Mouse (Mus musculus): ENCODE results near the gene Fgf3. TPM values are rescaled to one million over a fixed set of nuclear protein-coding genes. Genes with fewer than 3 reads are reported as not detected.
A peak's percentile ranks its signal among the peaks of the same experiment; 100 is the strongest.

The Fgf3 gene
- polyA plus RNA-seq, 1 experiment = 2.4 TPM

DNA sequence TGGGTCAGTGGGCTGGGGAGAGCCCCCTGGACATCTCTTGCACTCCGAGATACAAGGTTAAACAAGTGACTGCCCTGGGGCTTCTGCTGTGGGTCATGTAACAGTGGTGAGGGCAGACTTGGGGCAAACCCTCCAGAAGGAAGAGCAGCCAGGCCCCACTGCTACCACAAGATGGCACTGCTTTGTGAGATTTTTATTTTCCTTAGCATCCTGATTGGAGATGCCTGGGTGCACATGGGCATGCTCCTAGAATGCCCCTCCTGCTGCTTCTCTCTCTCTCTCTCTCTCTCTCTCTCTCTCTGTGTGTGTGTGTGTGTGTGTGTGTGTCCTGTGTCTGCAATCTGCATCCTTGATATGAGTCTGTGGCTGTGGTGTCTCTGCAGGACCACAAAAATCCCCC lies 39.4 kb upstream of the Fgf3 start:
- H3K4me1 ChIP-seq (ENCODE audit: control insufficient read depth, insufficient read depth, low read length) = no peaks in the 10 kb centered on the region
- H3K4me3 ChIP-seq (replicated peaks; ENCODE audit: control insufficient read depth, low read depth, low read length) = no peak overlapping the region
- no peak for TF ChIP-seq POLR2A (IDR thresholded peaks at IDR 0.05; ENCODE audit: borderline replicate concordance, control insufficient read depth, low read depth, low read length)
- TF ChIP-seq CTCF (IDR thresholded peaks at IDR 0.05; ENCODE audit: control insufficient read depth, insufficient read depth, low read length) = 0 out of 2 replicates have a peak, but pooled peaks have one; percentile 14
- H3K27ac ChIP-seq (ENCODE audit: control insufficient read depth, insufficient read depth, low read depth, low read length, poor library complexity) = no peak overlapping the region
- WGBS = 36% methylated on average over 1 of the region's 1 CpGs

DNA sequence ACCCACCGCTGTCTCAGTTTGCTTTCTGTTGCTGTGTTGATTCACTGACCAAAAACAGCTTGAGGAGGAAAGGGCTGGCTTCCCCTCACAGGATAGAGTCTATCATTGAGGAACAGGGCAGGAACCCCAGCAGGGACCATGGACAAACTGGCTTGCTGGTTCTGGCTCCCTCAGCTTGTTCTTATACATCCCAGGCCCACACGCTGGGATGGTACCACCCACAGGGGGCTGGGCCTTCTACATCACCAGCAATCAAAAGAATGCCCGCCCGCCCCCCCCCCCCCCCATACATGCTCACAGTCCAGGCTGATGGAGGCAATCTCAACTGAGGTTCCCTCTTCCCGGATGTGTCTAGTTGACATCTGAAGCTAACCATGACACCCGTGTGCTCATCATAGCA lies 30.8 kb upstream of the Fgf3 start:
- WGBS = 63% methylated on average over 6 of the region's 6 CpGs
- no peak for TF ChIP-seq CTCF (IDR thresholded peaks at IDR 0.05; ENCODE audit: control insufficient read depth, insufficient read depth, low read length)
- TF ChIP-seq POLR2A (IDR thresholded peaks at IDR 0.05; ENCODE audit: borderline replicate concordance, control insufficient read depth, low read depth, low read length) = no peak
- H3K27ac ChIP-seq (ENCODE audit: control insufficient read depth, insufficient read depth, low read depth, low read length, poor library complexity) = no peak overlapping the region
- no peak overlapping the region for H3K4me3 ChIP-seq (replicated peaks; ENCODE audit: control insufficient read depth, low read depth, low read length)
- no peaks in the 10 kb centered on the region for H3K4me1 ChIP-seq (ENCODE audit: control insufficient read depth, insufficient read depth, low read length)

DNA sequence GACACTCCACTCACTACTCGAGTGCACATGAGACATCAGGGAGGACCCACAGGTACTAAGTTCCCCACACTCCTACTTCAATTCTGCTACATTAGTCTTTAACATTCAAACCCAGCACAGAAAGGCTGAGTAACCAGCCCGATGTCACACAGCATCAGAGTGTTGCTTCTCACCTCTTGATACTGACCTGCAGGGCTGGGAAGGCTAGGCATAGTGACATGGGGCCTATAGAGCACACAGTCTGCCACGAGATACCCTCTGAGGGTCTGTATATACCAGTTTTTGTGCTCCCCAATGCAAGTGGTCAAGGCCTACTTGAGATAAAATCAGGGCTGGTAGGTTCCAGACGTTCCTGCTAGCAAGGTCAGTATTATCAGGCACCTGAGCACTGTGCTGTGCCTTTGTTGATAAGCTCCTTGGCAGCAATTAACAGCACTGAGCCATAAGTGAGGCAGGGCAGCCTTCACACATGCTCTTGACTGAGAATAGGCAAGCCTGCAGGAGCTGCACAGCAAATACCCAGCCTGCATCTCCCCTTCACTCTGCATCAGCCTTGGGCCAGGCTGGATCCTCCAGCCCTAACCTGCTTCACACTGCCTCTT lies 29.8 kb upstream of the Fgf3 start:
- TF ChIP-seq POLR2A (IDR thresholded peaks at IDR 0.05; ENCODE audit: borderline replicate concordance, control insufficient read depth, low read depth, low read length) = no peak
- no peak for TF ChIP-seq CTCF (IDR thresholded peaks at IDR 0.05; ENCODE audit: control insufficient read depth, insufficient read depth, low read length)
- no peaks in the 10 kb centered on the region for H3K4me1 ChIP-seq (ENCODE audit: control insufficient read depth, insufficient read depth, low read length)
- no peak overlapping the region for H3K4me3 ChIP-seq (replicated peaks; ENCODE audit: control insufficient read depth, low read depth, low read length)
- WGBS = 64% methylated on average over 4 of the region's 4 CpGs
- no peak overlapping the region for H3K27ac ChIP-seq (ENCODE audit: control insufficient read depth, insufficient read depth, low read depth, low read length, poor library complexity)

DNA sequence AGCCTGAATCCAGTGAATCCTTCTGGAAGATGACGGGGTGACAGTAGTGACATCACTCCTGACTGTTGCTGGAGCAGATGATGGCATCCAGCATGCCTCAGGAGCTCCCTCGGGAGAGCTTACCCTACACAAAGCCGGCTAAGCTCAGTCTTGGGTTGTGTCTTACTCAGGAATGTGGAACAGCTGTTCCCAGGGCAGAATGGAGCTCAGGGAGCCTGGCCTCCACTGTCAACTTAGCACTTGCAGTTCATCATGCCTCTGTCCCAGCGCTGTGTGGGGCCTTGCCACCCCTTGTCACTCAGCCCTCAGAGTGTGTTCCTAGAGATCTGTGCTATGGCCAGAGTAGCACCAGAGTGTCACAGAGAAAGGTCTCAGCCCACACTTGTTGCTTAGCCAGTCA lies 26.4 kb upstream of the Fgf3 start:
- TF ChIP-seq CTCF (IDR thresholded peaks at IDR 0.05; ENCODE audit: control insufficient read depth, insufficient read depth, low read length) (no peak), POLR2A (IDR thresholded peaks at IDR 0.05; ENCODE audit: borderline replicate concordance, control insufficient read depth, low read depth, low read length) (no peak)

DNA sequence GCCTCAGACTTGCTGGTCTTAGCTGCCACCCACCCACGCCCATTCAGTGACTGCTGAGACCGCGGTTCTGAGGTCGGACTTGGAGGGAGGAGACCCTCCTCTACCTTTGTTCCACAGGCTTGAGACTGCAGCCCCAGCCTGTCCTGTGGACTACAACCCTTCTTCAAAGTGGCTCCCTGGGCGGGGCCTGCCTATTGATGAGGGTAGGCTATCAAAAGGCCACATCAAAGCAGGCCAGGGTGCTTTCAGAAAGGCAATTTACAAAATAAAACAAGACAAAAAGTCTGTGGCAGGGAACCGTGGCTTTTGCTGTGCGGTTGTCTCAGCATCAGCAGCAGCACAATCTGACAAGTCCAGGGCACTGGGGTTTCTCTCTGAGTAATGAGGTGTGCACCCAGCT lies 16.0 kb upstream of the Fgf3 start:
- Histone ChIP-seq H3K4me3 (replicated peaks; ENCODE audit: control insufficient read depth, low read depth, low read length) (no peak overlapping the region), H3K27ac (ENCODE audit: control insufficient read depth, insufficient read depth, low read depth, low read length, poor library complexity) (no peak overlapping the region), H3K4me1 (ENCODE audit: control insufficient read depth, insufficient read depth, low read length) (no peaks in the 10 kb centered on the region)
- TF ChIP-seq POLR2A (IDR thresholded peaks at IDR 0.05; ENCODE audit: borderline replicate concordance, control insufficient read depth, low read depth, low read length) (no peak), CTCF (IDR thresholded peaks at IDR 0.05; ENCODE audit: control insufficient read depth, insufficient read depth, low read length) (no peak)
- 66% methylated on average over 7 of the region's 7 CpGs for WGBS

More for the DNA sequence above, 26.4 kb upstream of the Fgf3 start:
- no peak overlapping the region for H3K4me3 ChIP-seq (replicated peaks; ENCODE audit: control insufficient read depth, low read depth, low read length)
- H3K27ac ChIP-seq (ENCODE audit: control insufficient read depth, insufficient read depth, low read depth, low read length, poor library complexity) = no peak overlapping the region
- WGBS = 84% methylated on average over 4 of the region's 4 CpGs
- H3K4me1 ChIP-seq (ENCODE audit: control insufficient read depth, insufficient read depth, low read length) = no peaks in the 10 kb centered on the region

DNA sequence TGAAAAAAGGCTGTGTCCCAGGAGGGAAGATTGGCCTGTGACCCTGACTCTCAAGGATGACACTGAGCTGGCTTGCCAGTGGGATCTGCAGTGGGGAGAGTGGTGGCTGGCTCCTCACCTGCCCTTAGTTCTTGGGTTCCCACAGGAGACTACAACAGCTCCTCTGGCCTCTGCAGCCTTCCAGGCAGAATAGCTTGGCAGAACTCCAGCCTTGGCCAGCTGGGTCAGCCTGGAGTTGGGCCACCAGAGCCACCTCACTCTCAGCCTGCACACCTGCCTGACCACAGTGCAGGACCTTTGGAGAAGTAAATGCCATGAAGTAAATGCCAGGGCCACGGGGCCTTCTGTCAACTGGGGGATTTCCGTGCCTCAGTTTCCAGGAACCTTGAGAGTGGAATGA lies 13.9 kb upstream of the Fgf3 start:
- no peaks in the 10 kb centered on the region for H3K4me1 ChIP-seq (ENCODE audit: control insufficient read depth, insufficient read depth, low read length)
- WGBS = 81% methylated on average over 2 of the region's 2 CpGs
- no peak overlapping the region for H3K4me3 ChIP-seq (replicated peaks; ENCODE audit: control insufficient read depth, low read depth, low read length)
- H3K27ac ChIP-seq (ENCODE audit: control insufficient read depth, insufficient read depth, low read depth, low read length, poor library complexity) = no peak overlapping the region
- TF ChIP-seq POLR2A (IDR thresholded peaks at IDR 0.05; ENCODE audit: borderline replicate concordance, control insufficient read depth, low read depth, low read length) (no peak), CTCF (IDR thresholded peaks at IDR 0.05; ENCODE audit: control insufficient read depth, insufficient read depth, low read length) (no peak)

DNA sequence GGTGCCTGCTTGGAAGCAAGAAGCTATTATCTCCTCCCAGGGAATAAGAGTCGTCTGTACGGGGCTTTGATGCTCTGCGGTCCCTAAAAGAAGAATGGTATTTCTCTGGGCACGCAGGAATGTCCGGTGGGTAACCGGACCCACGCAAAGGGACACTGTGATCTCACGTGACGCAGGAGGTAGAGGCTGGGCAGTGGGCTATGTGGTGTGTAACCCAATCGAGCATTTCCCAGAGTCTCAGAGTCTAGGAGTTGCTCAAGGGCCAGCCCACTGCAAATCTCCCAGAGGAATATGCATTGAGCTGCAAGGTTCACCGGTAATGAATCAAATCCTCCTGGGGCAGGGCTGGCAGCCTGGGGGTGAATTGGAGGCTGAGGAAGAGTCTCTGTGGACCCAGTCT lies 9.5 kb upstream of the Fgf3 start:
- TF ChIP-seq POLR2A (IDR thresholded peaks at IDR 0.05; ENCODE audit: borderline replicate concordance, control insufficient read depth, low read depth, low read length) (no peak), CTCF (IDR thresholded peaks at IDR 0.05; ENCODE audit: control insufficient read depth, insufficient read depth, low read length) (no peak)
- Histone ChIP-seq H3K4me1 (ENCODE audit: control insufficient read depth, insufficient read depth, low read length) (no peaks in the 10 kb centered on the region), H3K27ac (ENCODE audit: control insufficient read depth, insufficient read depth, low read depth, low read length, poor library complexity) (no peak overlapping the region), H3K4me3 (replicated peaks; ENCODE audit: control insufficient read depth, low read depth, low read length) (no peak overlapping the region)
- 81% methylated on average over 11 of the region's 11 CpGs for WGBS

DNA sequence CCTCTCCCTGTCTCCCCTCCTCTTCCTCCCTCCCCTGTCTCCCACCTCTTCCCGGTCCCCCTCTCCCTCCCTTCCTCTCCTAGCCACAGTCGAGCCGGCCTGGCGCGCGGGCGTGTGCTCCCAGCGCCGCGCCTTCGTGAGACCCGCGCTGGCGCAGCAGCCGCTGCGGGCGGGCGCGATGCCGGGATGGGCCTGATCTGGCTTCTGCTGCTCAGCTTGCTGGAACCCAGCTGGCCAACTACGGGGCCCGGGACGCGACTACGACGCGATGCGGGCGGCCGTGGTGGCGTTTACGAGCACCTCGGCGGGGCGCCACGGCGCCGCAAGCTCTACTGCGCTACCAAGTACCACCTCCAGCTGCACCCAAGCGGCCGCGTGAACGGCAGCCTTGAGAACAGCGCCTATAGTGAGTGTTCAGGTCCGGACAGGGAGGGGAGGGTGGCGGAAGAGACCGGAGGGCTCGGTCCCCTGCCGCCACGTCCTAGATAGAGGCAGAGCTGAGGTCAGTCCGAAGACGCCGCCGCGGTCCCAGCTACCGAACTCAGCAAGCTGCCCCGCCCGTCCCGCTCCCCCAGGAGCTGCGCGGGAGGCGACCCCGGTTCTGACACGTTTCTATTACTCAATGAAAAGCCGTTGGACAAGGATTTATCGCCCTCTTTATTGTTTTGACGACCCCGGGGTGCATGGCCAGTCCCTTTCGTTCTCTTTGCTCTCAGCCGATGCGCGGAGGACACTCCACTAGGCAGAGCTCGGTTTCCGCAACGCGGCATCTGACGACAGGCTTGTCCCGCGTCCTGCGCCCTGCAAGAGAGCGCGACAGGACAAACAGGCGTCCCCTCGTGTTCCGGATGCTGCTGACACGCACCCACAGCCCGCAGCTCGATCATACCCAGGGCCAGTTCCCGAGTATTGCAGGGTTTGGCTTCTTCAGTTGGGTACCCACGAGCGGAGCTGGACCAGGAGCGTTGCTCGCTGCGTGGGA lies 930 bp downstream of the Fgf3 start:
- TF ChIP-seq CTCF (IDR thresholded peaks at IDR 0.05; ENCODE audit: control insufficient read depth, insufficient read depth, low read length) (no peak), POLR2A (IDR thresholded peaks at IDR 0.05; ENCODE audit: borderline replicate concordance, control insufficient read depth, low read depth, low read length) (no peak)
- Histone ChIP-seq H3K4me1 (ENCODE audit: control insufficient read depth, insufficient read depth, low read length) (no peaks in the 10 kb centered on the region; the same call in 1 of the 2 replicates), H3K4me3 (replicated peaks; ENCODE audit: control insufficient read depth, low read depth, low read length) (no peak overlapping the region), H3K27ac (ENCODE audit: control insufficient read depth, insufficient read depth, low read depth, low read length, poor library complexity) (no peak overlapping the region)
- WGBS = under 1% methylated on average over 94 of the region's 94 CpGs

Measured in bone marrow, adult 2 months (tissue).